Mouse (Mus musculus) kidney, adult 18-20 months (tissue): ENCODE results near the gene Tmem255a.

ENCODE experiments used
- DNase-seq: peaks from one replicate; pipeline ENCODE4 v3.0.0; 2021

Gene Tmem255a

GRCm38 (mm10) chrX:38165315-38165714 lies 86.9 kb downstream of the Tmem255a start:
- no peak for DNase-seq

DNA sequence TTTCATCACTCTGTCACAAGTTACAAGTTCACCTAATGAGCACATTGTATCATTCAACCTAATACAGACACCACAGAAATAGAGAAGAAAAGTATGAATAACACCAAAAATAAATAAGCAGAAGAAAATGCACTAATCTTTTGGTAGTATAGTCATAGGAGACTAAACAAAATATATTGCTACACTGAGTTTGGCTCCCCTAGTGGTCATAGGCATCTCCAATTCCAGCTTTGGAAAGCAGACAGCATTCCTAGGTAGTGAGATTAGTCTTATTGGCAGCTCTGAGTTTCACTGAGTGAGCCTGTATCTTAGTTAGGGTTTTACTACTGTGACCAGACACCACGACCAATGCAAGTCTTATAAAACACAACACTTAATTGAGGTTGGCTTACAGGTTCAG lies 93.1 kb downstream of the Tmem255a start:
- DNase-seq = no peak
